Mouse (Mus musculus): ENCODE data around the gene Scd4. TPM values are rescaled to one million over a fixed set of nuclear protein-coding genes. Genes with fewer than 3 reads are reported as not detected.
"Not testable (repeated sequence)": the region's sequence is repeated elsewhere in the genome, so short reads cannot be mapped to it uniquely, and the experiment has no call there.

Scd4 gene
- polyA plus RNA-seq, 1 experiment from 2014 or later = 0.16 TPM

GRCm38 (mm10) chr19:44335876-44336662 is 3.2 kb downstream of the Scd4 start:
- H3K4me2 ChIP-seq = no peak overlapping the region
- H3K4me3 ChIP-seq (ENCODE audit: low read depth, low read length) = no peak overlapping the region
- WGBS = 80% methylated on average over 6 of the region's 6 CpGs
- DNase-seq (ENCODE audit: low spot score) (no peak), ATAC-seq (replicated peaks; ENCODE audit: low FRiP score) (no peak)
- H3K9ac ChIP-seq (ENCODE audit: low read depth, low read length) = no peak overlapping the region
- H3K4me1 ChIP-seq (replicated peaks; ENCODE audit: control insufficient read depth, insufficient read depth, low read length) = no peaks in the 10 kb centered on the region
- 0 out of 2 replicates have a peak, but pooled peaks cover 2% of the 10 kb centered on the region for H3K27me3 ChIP-seq (replicated peaks; ENCODE audit: control insufficient read depth, insufficient read depth, low read length)
- H3K9me3 ChIP-seq (ENCODE audit: control insufficient read depth, low read length) = no peaks in the 10 kb centered on the region
- H3K36me3 ChIP-seq (ENCODE audit: control insufficient read depth, insufficient read depth, low read length) = no peaks in the 10 kb centered on the region
- no peak overlapping the region for H3K27ac ChIP-seq (ENCODE audit: low read depth, low read length)

GRCm38 (mm10) chr19:44349689-44350088 is 16.8 kb downstream of the Scd4 start:
- WGBS = 82% methylated on average over 8 of the region's 8 CpGs
- ATAC-seq (replicated peaks; ENCODE audit: low FRiP score) = no peak

GRCm38 (mm10) chr19:44351756-44352155 is 18.9 kb downstream of the Scd4 start:
- Histone ChIP-seq H3K4me3 (ENCODE audit: low read depth, low read length) (no peak overlapping the region), H3K27me3 (replicated peaks; ENCODE audit: control insufficient read depth, insufficient read depth, low read length) (no peaks in the 10 kb centered on the region), H3K36me3 (ENCODE audit: control insufficient read depth, insufficient read depth, low read length) (no peaks in the 10 kb centered on the region), H3K4me1 (replicated peaks; ENCODE audit: control insufficient read depth, insufficient read depth, low read length) (no peaks in the 10 kb centered on the region), H3K27ac (ENCODE audit: low read depth, low read length) (no peak overlapping the region), H3K9ac (ENCODE audit: low read depth, low read length) (no peak overlapping the region), H3K9me3 (ENCODE audit: control insufficient read depth, low read length) (no peaks in the 10 kb centered on the region), H3K4me2 (no peak overlapping the region)
- no peak for ATAC-seq (replicated peaks; ENCODE audit: low FRiP score)
- WGBS = 75% methylated on average over 7 of the region's 7 CpGs
- DNase-seq (ENCODE audit: low spot score) = no peak

More at GRCm38 (mm10) chr19:44349689-44350088, 16.8 kb downstream of the Scd4 start:
- Histone ChIP-seq H3K27me3 (replicated peaks; ENCODE audit: control insufficient read depth, insufficient read depth, low read length) (no peaks in the 10 kb centered on the region), H3K9me3 (ENCODE audit: control insufficient read depth, low read length) (no peaks in the 10 kb centered on the region), H3K4me3 (ENCODE audit: low read depth, low read length) (no peak overlapping the region), H3K9ac (ENCODE audit: low read depth, low read length) (no peak overlapping the region), H3K36me3 (ENCODE audit: control insufficient read depth, insufficient read depth, low read length) (no peaks in the 10 kb centered on the region), H3K4me1 (replicated peaks; ENCODE audit: control insufficient read depth, insufficient read depth, low read length) (no peaks in the 10 kb centered on the region), H3K27ac (ENCODE audit: low read depth, low read length) (no peak overlapping the region), H3K4me2 (no peak overlapping the region)
- no peak for DNase-seq (ENCODE audit: low spot score)

- H3K36me3 ChIP-seq (ENCODE audit: control insufficient read depth, insufficient read depth, low read length) = no peaks in the 10 kb centered on the region
- no peak for DNase-seq (ENCODE audit: low spot score)
- H3K9ac ChIP-seq (ENCODE audit: low read depth, low read length) = no peak overlapping the region
- no peak overlapping the region for H3K4me3 ChIP-seq (ENCODE audit: low read depth, low read length)
- H3K9me3 ChIP-seq (ENCODE audit: control insufficient read depth, low read length) = no peaks in the 10 kb centered on the region
- WGBS = 70% methylated on average over 8 of the region's 8 CpGs
- no peak overlapping the region for H3K27ac ChIP-seq (ENCODE audit: low read depth, low read length)
- H3K27me3 ChIP-seq (replicated peaks; ENCODE audit: control insufficient read depth, insufficient read depth, low read length) = no peaks in the 10 kb centered on the region
- H3K4me2 ChIP-seq = no peak overlapping the region
- no peak for ATAC-seq (replicated peaks; ENCODE audit: low FRiP score)
- no peaks in the 10 kb centered on the region for H3K4me1 ChIP-seq (replicated peaks; ENCODE audit: control insufficient read depth, insufficient read depth, low read length)
These were observed 25.8 kb downstream of the Scd4 start for GRCm38 (mm10) chr19:44358700-44359099.

- peak overlapping the region; percentile 29 for H3K4me2 ChIP-seq
- 0 out of 2 replicates have a peak, but pooled peaks have one; percentile 56 for ATAC-seq (replicated peaks; ENCODE audit: low FRiP score)
These were observed 30.6 kb downstream of the Scd4 start for GRCm38 (mm10) chr19:44363529-44363928.

GRCm38 (mm10) chr19:44364029-44364428 is 31.1 kb downstream of the Scd4 start:
- no peak overlapping the region for H3K9ac ChIP-seq (ENCODE audit: low read depth, low read length)
- no peak overlapping the region for H3K4me3 ChIP-seq (ENCODE audit: low read depth, low read length)
- ATAC-seq (replicated peaks; ENCODE audit: low FRiP score) = no peak
- H3K4me2 ChIP-seq = no peak overlapping the region
- H3K27me3 ChIP-seq (replicated peaks; ENCODE audit: control insufficient read depth, insufficient read depth, low read length) = no peaks in the 10 kb centered on the region
- no peaks in the 10 kb centered on the region for H3K36me3 ChIP-seq (ENCODE audit: control insufficient read depth, insufficient read depth, low read length)
- H3K4me1 ChIP-seq (replicated peaks; ENCODE audit: control insufficient read depth, insufficient read depth, low read length) = no peaks in the 10 kb centered on the region; the same call in 1 of the 2 replicates
- 80% methylated on average over 8 of the region's 8 CpGs for WGBS
- H3K27ac ChIP-seq (ENCODE audit: low read depth, low read length) = no peak overlapping the region
- H3K9me3 ChIP-seq (ENCODE audit: control insufficient read depth, low read length) = no peaks in the 10 kb centered on the region
- DNase-seq (ENCODE audit: low spot score) = no peak

More at GRCm38 (mm10) chr19:44363529-44363928, 30.6 kb downstream of the Scd4 start:
- H3K9ac ChIP-seq (ENCODE audit: low read depth, low read length) = no peak overlapping the region
- no peak overlapping the region for H3K27ac ChIP-seq (ENCODE audit: low read depth, low read length)
- WGBS = 14% methylated on average over 13 of the region's 13 CpGs
- DNase-seq (ENCODE audit: low spot score) = peak; percentile 67
- no peaks in the 10 kb centered on the region for H3K9me3 ChIP-seq (ENCODE audit: control insufficient read depth, low read length)
- no peaks in the 10 kb centered on the region for H3K27me3 ChIP-seq (replicated peaks; ENCODE audit: control insufficient read depth, insufficient read depth, low read length)
- H3K4me3 ChIP-seq (ENCODE audit: low read depth, low read length) = no peak overlapping the region
- no peaks in the 10 kb centered on the region; the same call in 1 of the 2 replicates for H3K4me1 ChIP-seq (replicated peaks; ENCODE audit: control insufficient read depth, insufficient read depth, low read length)
- no peaks in the 10 kb centered on the region for H3K36me3 ChIP-seq (ENCODE audit: control insufficient read depth, insufficient read depth, low read length)

GRCm38 (mm10) chr19:44365733-44366132 is 32.8 kb downstream of the Scd4 start:
- ATAC-seq (replicated peaks; ENCODE audit: low FRiP score) (no peak), DNase-seq (ENCODE audit: low spot score) (no peak)
- no peak overlapping the region for H3K27ac ChIP-seq (ENCODE audit: low read depth, low read length)
- H3K4me3 ChIP-seq (ENCODE audit: low read depth, low read length) = no peak overlapping the region
- no peaks in the 10 kb centered on the region for H3K9me3 ChIP-seq (ENCODE audit: control insufficient read depth, low read length)
- no peaks in the 10 kb centered on the region for H3K27me3 ChIP-seq (replicated peaks; ENCODE audit: control insufficient read depth, insufficient read depth, low read length)
- no peaks in the 10 kb centered on the region; the same call in 1 of the 2 replicates for H3K4me1 ChIP-seq (replicated peaks; ENCODE audit: control insufficient read depth, insufficient read depth, low read length)
- WGBS = 77% methylated on average over 4 of the region's 4 CpGs
- no peak overlapping the region for H3K4me2 ChIP-seq
- no peak overlapping the region for H3K9ac ChIP-seq (ENCODE audit: low read depth, low read length)
- H3K36me3 ChIP-seq (ENCODE audit: control insufficient read depth, insufficient read depth, low read length) = no peaks in the 10 kb centered on the region

- not testable (repeated sequence) for H3K4me2 ChIP-seq
- WGBS = 87% methylated on average over 10 of the region's 10 CpGs
These were observed 34.2 kb downstream of the Scd4 start for GRCm38 (mm10) chr19:44367076-44367475.

GRCm38 (mm10) chr19:44369371-44369770 is 36.5 kb downstream of the Scd4 start:
- Histone ChIP-seq H3K4me3 (ENCODE audit: low read depth, low read length) (no peak overlapping the region), H3K27ac (ENCODE audit: low read depth, low read length) (no peak overlapping the region), H3K4me1 (replicated peaks; ENCODE audit: control insufficient read depth, insufficient read depth, low read length) (no peaks in the 10 kb centered on the region; the same call in 1 of the 2 replicates), H3K9me3 (ENCODE audit: control insufficient read depth, low read length) (no peaks in the 10 kb centered on the region), H3K27me3 (replicated peaks; ENCODE audit: control insufficient read depth, insufficient read depth, low read length) (no peaks in the 10 kb centered on the region), H3K4me2 (no peak overlapping the region), H3K36me3 (ENCODE audit: control insufficient read depth, insufficient read depth, low read length) (no peaks in the 10 kb centered on the region), H3K9ac (ENCODE audit: low read depth, low read length) (no peak overlapping the region)
- DNase-seq (ENCODE audit: low spot score) (no peak), ATAC-seq (replicated peaks; ENCODE audit: low FRiP score) (no peak)
- 76% methylated on average over 8 of the region's 8 CpGs for WGBS

More at GRCm38 (mm10) chr19:44367076-44367475, 34.2 kb downstream of the Scd4 start:
- H3K27ac ChIP-seq (ENCODE audit: low read depth, low read length); H3K4me3 ChIP-seq (ENCODE audit: low read depth, low read length); ATAC-seq (replicated peaks; ENCODE audit: low FRiP score); H3K36me3 ChIP-seq (ENCODE audit: control insufficient read depth, insufficient read depth, low read length); H3K9ac ChIP-seq (ENCODE audit: low read depth, low read length); DNase-seq (ENCODE audit: low spot score); H3K9me3 ChIP-seq (ENCODE audit: control insufficient read depth, low read length); H3K27me3 ChIP-seq (replicated peaks; ENCODE audit: control insufficient read depth, insufficient read depth, low read length); H3K4me1 ChIP-seq (replicated peaks; ENCODE audit: control insufficient read depth, insufficient read depth, low read length): not testable (repeated sequence)

Measured in liver, embryonic 11.5 days (tissue).